Mouse (Mus musculus): ENCODE results near the gene Tas2r123. TPM values are rescaled to one million over a fixed set of nuclear protein-coding genes. Genes with fewer than 3 reads are reported as not detected.

The Tas2r123 gene
- total RNA-seq (2021), result not detected
- long read RNA-seq, experiment 1, result 0 reads
- long read RNA-seq, experiment 2, result 0 reads

- no peak for TF ChIP-seq CTCF (IDR thresholded peaks at IDR 0.05)
- Histone ChIP-seq H3K27ac (no peak within 1 kb of the TSS), H3K4me3 (no peak within 1 kb of the TSS)
- DNase-seq, result no peak
- intact Hi-C loops (cut with DNase I), result no loop called here
These were observed at the start of gene Tas2r123 for GRCm38 (mm10) chr6:132846842-132847241. Gene Tas2r123 (plus strand): TSS chr6:132847142.

- Histone ChIP-seq H3K27ac (no peak within 1 kb of the TSS), H3K4me3 (no peak within 1 kb of the TSS)
- intact Hi-C loops (cut with DNase I), result no loop called here
- DNase-seq, result no peak
- no peak for TF ChIP-seq CTCF (IDR thresholded peaks at IDR 0.05)
These were observed 44.4 kb upstream of the Tas2r123 start, which contains the start of gene Tas2r117 for GRCm38 (mm10) chr6:132802518-132802917. Gene Tas2r117 (plus strand): TSS chr6:132802818.

GRCm38 (mm10) chr6:132855138-132855537 is 8.2 kb downstream of the Tas2r123 start, which contains the start of gene Tas2r116:
Gene Tas2r116 (plus strand): TSS chr6:132855438.
- TF ChIP-seq CTCF (IDR thresholded peaks at IDR 0.05), result no peak
- intact Hi-C loops (cut with DNase I), result no loop called here
- Histone ChIP-seq H3K4me3 (no peak within 1 kb of the TSS), H3K27ac (no peak within 1 kb of the TSS)
- DNase-seq, result no peak

- Histone ChIP-seq H3K27ac (no peak within 1 kb of the TSS), H3K4me3 (no peak within 1 kb of the TSS)
- DNase-seq, result no peak
- intact Hi-C loops (cut with DNase I), result no loop called here
- TF ChIP-seq CTCF (IDR thresholded peaks at IDR 0.05), result no peak
These were observed 20.8 kb downstream of the Tas2r123 start, which contains the start of gene Tas2r110 for GRCm38 (mm10) chr6:132867708-132868107. Gene Tas2r110 (plus strand): TSS chr6:132868008.

- H3K27ac ChIP-seq, result no peak within 1 kb of the TSS
- H3K4me3 ChIP-seq, result no peak within 1 kb of the TSS
- DNase-seq, result no peak
- TF ChIP-seq CTCF (IDR thresholded peaks at IDR 0.05), result no peak
- intact Hi-C loops (cut with DNase I), result no loop called here
These were observed 45.8 kb downstream of the Tas2r123 start, which contains the start of gene Tas2r113 for GRCm38 (mm10) chr6:132892711-132893110. Gene Tas2r113 (plus strand): TSS chr6:132893011.

Other genes starting within 250 kb of the Tas2r123 start
- not detected for gene A630073D07Rik, start 195.6 kb upstream of the Tas2r123 start, total RNA-seq (2021)
- gene Tas2r120, start 190.2 kb upstream of the Tas2r123 start, total RNA-seq (2021), result not detected
- not detected for gene Tas2r121, start 146.1 kb upstream of the Tas2r123 start, total RNA-seq (2021)
- not detected for gene Tas2r122, start 135.2 kb upstream of the Tas2r123 start, total RNA-seq (2021)
- gene Tas2r115, start 109.1 kb upstream of the Tas2r123 start, total RNA-seq (2021), result not detected
- not detected for gene Tas2r124, start 92.4 kb upstream of the Tas2r123 start, total RNA-seq (2021)
- not detected for gene Tas2r102, start 85.0 kb upstream of the Tas2r123 start, total RNA-seq (2021)
- not detected for gene Tas2r136, start 69.0 kb upstream of the Tas2r123 start, total RNA-seq (2021)
- gene Tas2r117, start 44.3 kb upstream of the Tas2r123 start, total RNA-seq (2021), result not detected
- not detected for gene Tas2r116, start 8.3 kb downstream of the Tas2r123 start, total RNA-seq (2021)
- not detected for gene Tas2r110, start 20.9 kb downstream of the Tas2r123 start, total RNA-seq (2021)
- not detected for gene Tas2r113, start 45.9 kb downstream of the Tas2r123 start, total RNA-seq (2021)
- not detected for gene Tas2r125, start 62.5 kb downstream of the Tas2r123 start, total RNA-seq (2021)
- gene Tas2r129, start 104.0 kb downstream of the Tas2r123 start, total RNA-seq (2021), result not detected
- not detected for gene Tas2r131, start 110.8 kb downstream of the Tas2r123 start, total RNA-seq (2021)
- gene Tas2r109, start 133.8 kb downstream of the Tas2r123 start, total RNA-seq (2021), result not detected
- gene Tas2r103, start 190.0 kb downstream of the Tas2r123 start, total RNA-seq (2021), result not detected
- not detected for gene Tas2r140, start 208.7 kb downstream of the Tas2r123 start, total RNA-seq (2021)

Measured in gastrocnemius, adult 2 months (tissue).